Mouse (Mus musculus): Measurements from ENCODE around the gene Prpf40b. TPM values are rescaled to one million over a fixed set of nuclear protein-coding genes. Genes with fewer than 3 reads are reported as not detected.
"Not testable (repeated sequence)": the region's sequence is repeated elsewhere in the genome, so short reads cannot be mapped to it uniquely, and the experiment has no call there.

Prpf40b gene
- total RNA-seq (2021): 100 to 1,000 TPM in 1 of 2 experiments, 10 to 100 TPM in 1; 88.1 to 104 TPM

- intact Hi-C loops (cut with DNase I): loop anchor here (5.0 kb wide), 1 partner anchor 48 kb away; no protein-coding TSS in a partner anchor
- DNase-seq (ENCODE audit: low spot score in 2 of 2): peak; percentile 95 to 98
Measured at GRCm38 (mm10) chr15:99294813-99295374, at the start of gene Prpf40b. Gene Prpf40b (plus strand): TSS chr15:99295087.

- DNase-seq (ENCODE audit: low spot score in 2 of 2): not testable (repeated sequence)
- intact Hi-C loops (cut with DNase I): loop anchor here (5.0 kb wide), 1 partner anchor 51 kb away; the partner anchor contains the start of genes Fam186b and Prpf40b
Measured at GRCm38 (mm10) chr15:99246736-99247135, 48.2 kb upstream of the Prpf40b start.

- DNase-seq (ENCODE audit: low spot score in 2 of 2): peak; percentile 84 to 88
- intact Hi-C loops (cut with DNase I): loop anchor here (1.0 to 5.0 kb wide), 2 partner anchors 24 to 48 kb away; partner anchors contain the start of genes Fam186b and Prpf40b
Measured at GRCm38 (mm10) chr15:99248972-99249371, 45.9 kb upstream of the Prpf40b start.

- intact Hi-C loops (cut with DNase I): loop anchor here (1.0 to 5.0 kb wide), 2 partner anchors 25 to 47 kb away; partner anchors contain the start of genes Fam186b and Prpf40b
- DNase-seq (ENCODE audit: low spot score in 2 of 2): no peak
Measured at GRCm38 (mm10) chr15:99249938-99250337, 44.9 kb upstream of the Prpf40b start.

GRCm38 (mm10) chr15:99251111-99251510 lies 43.8 kb upstream of the Prpf40b start:
- DNase-seq (ENCODE audit: low spot score in 2 of 2); intact Hi-C loops (cut with DNase I): not testable (repeated sequence)

GRCm38 (mm10) chr15:99251626-99252380 lies 43.1 kb upstream of the Prpf40b start, which contains the start of gene Mcrs1:
Gene Mcrs1 (minus strand): TSS chr15:99251961.
- DNase-seq (ENCODE audit: low spot score in 2 of 2): peak; percentile 98
- intact Hi-C loops (cut with DNase I): no loop called here

- intact Hi-C loops (cut with DNase I): no loop called here
Measured at GRCm38 (mm10) chr15:99252381-99253174, 42.3 kb upstream of the Prpf40b start.

GRCm38 (mm10) chr15:99253175-99253479 lies 41.8 kb upstream of the Prpf40b start:
- intact Hi-C loops (cut with DNase I); DNase-seq (ENCODE audit: low spot score in 2 of 2): not testable (repeated sequence)

More at GRCm38 (mm10) chr15:99252381-99253174, 42.3 kb upstream of the Prpf40b start:
- no peak for DNase-seq (ENCODE audit: low spot score in 2 of 2)

GRCm38 (mm10) chr15:99253772-99254171 lies 41.1 kb upstream of the Prpf40b start:
- no peak for DNase-seq (ENCODE audit: low spot score in 2 of 2)
- intact Hi-C loops (cut with DNase I): no loop called here

- intact Hi-C loops (cut with DNase I): no loop called here
- DNase-seq (ENCODE audit: low spot score in 2 of 2): no peak
Measured at GRCm38 (mm10) chr15:99254477-99255005, 40.3 kb upstream of the Prpf40b start.

GRCm38 (mm10) chr15:99255241-99255749 lies 39.6 kb upstream of the Prpf40b start:
- DNase-seq (ENCODE audit: low spot score in 2 of 2): no peak
- intact Hi-C loops (cut with DNase I): no loop called here

GRCm38 (mm10) chr15:99259167-99259729 lies 35.6 kb upstream of the Prpf40b start:
- no peak for DNase-seq (ENCODE audit: low spot score in 2 of 2)
- intact Hi-C loops (cut with DNase I): no loop called here

- DNase-seq (ENCODE audit: low spot score in 2 of 2): no peak
- intact Hi-C loops (cut with DNase I): loop anchor here (5.0 to 10.0 kb wide), 3 partner anchors 37 to 175 kb away; partner anchors contain the start of genes C1ql4 and Kcnh3
Measured at GRCm38 (mm10) chr15:99259730-99260252, 35.1 kb upstream of the Prpf40b start.

GRCm38 (mm10) chr15:99262702-99263101 lies 32.2 kb upstream of the Prpf40b start:
- intact Hi-C loops (cut with DNase I): loop anchor here (5.0 to 10.0 kb wide), 3 partner anchors 40 to 178 kb away; partner anchors contain the start of genes C1ql4 and Kcnh3
- no peak for DNase-seq (ENCODE audit: low spot score in 2 of 2)

- intact Hi-C loops (cut with DNase I): loop anchor here (5.0 to 10.0 kb wide), 3 partner anchors 42 to 180 kb away; partner anchors contain the start of genes C1ql4 and Kcnh3
- DNase-seq (ENCODE audit: low spot score in 2 of 2): no peak
Measured at GRCm38 (mm10) chr15:99264363-99264762, 30.5 kb upstream of the Prpf40b start.

- DNase-seq (ENCODE audit: low spot score in 2 of 2): peak in 1 of 2 experiments; percentile 65
Measured at GRCm38 (mm10) chr15:99265679-99266078, 29.2 kb upstream of the Prpf40b start.

GRCm38 (mm10) chr15:99276095-99276494 lies 18.8 kb upstream of the Prpf40b start:
- DNase-seq (ENCODE audit: low spot score in 2 of 2): no peak
- intact Hi-C loops (cut with DNase I): no loop called here

More at GRCm38 (mm10) chr15:99265679-99266078, 29.2 kb upstream of the Prpf40b start:
- intact Hi-C loops (cut with DNase I): loop anchor here (10.0 kb wide), 1 partner anchor 181 kb away; the partner anchor contains the start of gene C1ql4

GRCm38 (mm10) chr15:99278271-99278670 lies 16.6 kb upstream of the Prpf40b start:
- intact Hi-C loops (cut with DNase I): no loop called here
- no peak for DNase-seq (ENCODE audit: low spot score in 2 of 2)

All from left cerebral cortex, postnatal 36 days (tissue).